Mouse (Mus musculus) midbrain, embryonic 15.5 days (tissue): ENCODE measurements around the gene Bzw2. TPM values are rescaled to one million over a fixed set of nuclear protein-coding genes. Genes with fewer than 3 reads are reported as not detected.

ENCODE experiments used
- ATAC-seq: fragments of 200-750 bp; cut with Nextera tagmentation; replicated peaks from 2 replicates; pipeline ENCODE4 v1.8.0; 2017; ENCODE audit warnings: moderate TSS enrichment
- H3K27ac ChIP-seq: fragments of 300-500 bp; sonication (generic); 2 replicates; pipeline ENCODE4 v1.5.1; 2015; ENCODE audit warnings: mild to moderate bottlenecking, inconsistent platforms
- H3K27me3 ChIP-seq: fragments of 300-500 bp; sonication (generic); replicated peaks from 2 replicates; pipeline ENCODE4 v1.6.1; 2015; ENCODE audit warnings: inconsistent platforms
- H3K36me3 ChIP-seq: fragments of 300-500 bp; sonication (generic); replicated peaks from 2 replicates; pipeline ENCODE4 v1.6.1; 2015; ENCODE audit warnings: inconsistent platforms
- H3K4me1 ChIP-seq: fragments of 300-500 bp; sonication (generic); 2 replicates; pipeline ENCODE4 v1.6.1; 2015; ENCODE audit warnings: inconsistent platforms
- H3K4me2 ChIP-seq: fragments of 300-500 bp; sonication (generic); 2 replicates; pipeline ENCODE4 v1.6.1; 2015; ENCODE audit warnings: inconsistent platforms, mild to moderate bottlenecking, moderate library complexity
- H3K4me3 ChIP-seq: fragments of 300-500 bp; sonication (generic); 2 replicates; pipeline ENCODE4 v1.5.1; 2015; ENCODE audit warnings: mild to moderate bottlenecking, inconsistent platforms
- H3K9ac ChIP-seq: fragments of 300-500 bp; sonication (generic); 2 replicates; pipeline ENCODE4 v1.6.1; 2015; ENCODE audit warnings: mild to moderate bottlenecking, inconsistent platforms
- H3K9me3 ChIP-seq: fragments of 300-500 bp; sonication (generic); 2 replicates; pipeline ENCODE4 v1.6.1; 2016; ENCODE audit warnings: inconsistent platforms
- WGBS: fragments of 180-500 bp; shearing (Covaris S2); methylation state at CpG from one replicate; pipeline ENCODE4 v1.1.7; 2015; ENCODE audit warnings: mixed read lengths; 5-methylcytosine and 5-hydroxymethylcytosine counted together
- polyA plus RNA-seq: library from polyadenylated mRNA; unstranded; fragments of >200 nt; fragmentation: Nextera tagmentation; extraction: Ambion mirVana; gene quantifications from 2 replicates; pipeline ENCODE4 v1.2.1, GENCODE M21; 2015

Bzw2 gene
- polyA plus RNA-seq, 1 experiment from 2014 or later: 395 TPM

DNA sequence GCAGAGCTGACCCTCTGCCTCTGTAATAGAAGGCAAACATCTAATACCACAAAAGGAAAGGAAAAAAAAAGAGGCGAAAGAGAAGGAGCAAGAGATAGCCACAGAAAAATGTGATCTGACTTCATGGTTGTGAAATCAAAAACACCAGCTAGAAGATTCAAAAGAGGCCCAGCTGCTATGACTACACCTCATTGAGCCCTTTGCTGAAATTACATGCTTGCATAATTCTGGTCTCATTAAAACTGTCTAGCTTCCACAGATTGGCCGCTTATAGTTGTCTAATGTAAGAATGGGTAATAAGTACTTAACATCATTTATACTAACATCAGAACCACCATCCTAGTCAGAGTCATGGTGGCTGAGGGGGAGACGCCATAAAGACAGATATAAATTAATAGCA lies 25.2 kb downstream of the Bzw2 start:
- 87% methylated on average over 3 of the region's 3 CpGs for WGBS
- Histone ChIP-seq H3K4me2 (no peak overlapping the region), H3K4me3 (no peak overlapping the region)

GRCm38 (mm10) chr12:36132254-36132653 lies 25.6 kb downstream of the Bzw2 start:
- Histone ChIP-seq H3K9ac (no peak overlapping the region), H3K4me3 (no peak overlapping the region), H3K27ac (no peak overlapping the region), H3K27me3 (no peaks in the 10 kb centered on the region), H3K4me1 (no peaks in the 10 kb centered on the region), H3K36me3 (peaks cover 24% of the 10 kb centered on the region), H3K4me2 (no peak overlapping the region), H3K9me3 (no peaks in the 10 kb centered on the region)
- ATAC-seq: no peak
- WGBS: 91% methylated on average over 2 of the region's 2 CpGs

More for the DNA sequence above, 25.2 kb downstream of the Bzw2 start:
- H3K9ac ChIP-seq: no peak overlapping the region
- no peaks in the 10 kb centered on the region for H3K9me3 ChIP-seq
- H3K27me3 ChIP-seq: no peaks in the 10 kb centered on the region
- no peak for ATAC-seq
- H3K36me3 ChIP-seq: peaks cover 24% of the 10 kb centered on the region
- no peaks in the 10 kb centered on the region for H3K4me1 ChIP-seq
- H3K27ac ChIP-seq: no peak overlapping the region

DNA sequence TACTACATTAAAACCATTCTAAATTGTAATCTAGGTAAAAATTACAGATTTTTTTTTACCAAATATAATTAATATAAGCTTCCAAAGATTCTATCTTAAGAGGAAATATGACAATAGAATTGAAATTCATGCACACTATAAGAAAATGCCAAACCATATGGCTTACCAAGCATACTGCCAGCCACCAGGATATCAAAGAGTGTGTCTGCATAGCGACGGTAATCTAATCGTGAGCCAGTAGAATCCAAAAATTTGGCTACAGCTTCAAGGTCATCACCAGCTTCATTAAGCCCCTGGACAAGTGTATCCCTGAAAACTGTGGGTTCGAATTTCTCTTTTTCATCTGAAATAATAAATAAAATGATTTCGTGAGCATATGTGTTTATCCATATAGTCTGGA lies 28.1 kb downstream of the Bzw2 start:
- Histone ChIP-seq H3K4me3 (no peak overlapping the region), H3K9me3 (no peaks in the 10 kb centered on the region), H3K9ac (no peak overlapping the region), H3K4me1 (no peaks in the 10 kb centered on the region), H3K27me3 (no peaks in the 10 kb centered on the region), H3K36me3 (peaks cover 18% of the 10 kb centered on the region), H3K4me2 (no peak overlapping the region), H3K27ac (no peak overlapping the region)
- WGBS: 95% methylated on average over 5 of the region's 5 CpGs
- ATAC-seq: no peak

DNA sequence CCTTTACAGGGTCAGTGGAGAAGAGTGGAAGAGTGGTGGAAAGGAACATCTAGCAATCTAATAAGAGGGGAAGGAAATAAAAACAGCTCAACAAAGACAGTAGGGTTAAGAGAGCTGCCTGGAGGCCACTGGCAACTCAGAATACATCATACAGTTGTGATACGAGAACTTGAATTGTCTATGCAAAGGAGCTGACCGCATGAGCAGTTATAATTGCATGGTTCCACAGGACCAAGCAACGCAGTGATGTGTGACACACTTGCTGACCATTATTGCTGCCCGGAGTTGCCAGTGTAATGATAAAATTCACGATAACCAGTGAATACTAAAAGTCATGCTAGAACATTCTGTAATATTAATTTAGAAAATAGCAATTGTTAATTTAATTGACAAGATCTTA lies 31.8 kb downstream of the Bzw2 start:
- peaks cover 30% of the 10 kb centered on the region for H3K36me3 ChIP-seq

GRCm38 (mm10) chr12:36119244-36119643 lies 38.6 kb downstream of the Bzw2 start:
- no peaks in the 10 kb centered on the region for H3K27me3 ChIP-seq
- no peaks in the 10 kb centered on the region for H3K4me1 ChIP-seq
- ATAC-seq: no peak
- no peak overlapping the region for H3K4me3 ChIP-seq
- no peaks in the 10 kb centered on the region for H3K9me3 ChIP-seq
- H3K4me2 ChIP-seq: no peak overlapping the region
- WGBS: 97% methylated on average over 3 of the region's 3 CpGs
- H3K36me3 ChIP-seq: peaks cover 41% of the 10 kb centered on the region
- H3K27ac ChIP-seq: no peak overlapping the region
- H3K9ac ChIP-seq: no peak overlapping the region

More for the DNA sequence above, 31.8 kb downstream of the Bzw2 start:
- no peak for ATAC-seq
- Histone ChIP-seq H3K9ac (no peak overlapping the region), H3K9me3 (no peaks in the 10 kb centered on the region), H3K27ac (no peak overlapping the region), H3K4me2 (no peak overlapping the region), H3K4me3 (no peak overlapping the region), H3K27me3 (no peaks in the 10 kb centered on the region), H3K4me1 (no peaks in the 10 kb centered on the region)
- 92% methylated on average over 5 of the region's 5 CpGs for WGBS

- Histone ChIP-seq H3K36me3 (peaks cover 42% of the 10 kb centered on the region), H3K4me1 (no peaks in the 10 kb centered on the region)
Observed at GRCm38 (mm10) chr12:36117161-36117560, 40.7 kb downstream of the Bzw2 start.

DNA sequence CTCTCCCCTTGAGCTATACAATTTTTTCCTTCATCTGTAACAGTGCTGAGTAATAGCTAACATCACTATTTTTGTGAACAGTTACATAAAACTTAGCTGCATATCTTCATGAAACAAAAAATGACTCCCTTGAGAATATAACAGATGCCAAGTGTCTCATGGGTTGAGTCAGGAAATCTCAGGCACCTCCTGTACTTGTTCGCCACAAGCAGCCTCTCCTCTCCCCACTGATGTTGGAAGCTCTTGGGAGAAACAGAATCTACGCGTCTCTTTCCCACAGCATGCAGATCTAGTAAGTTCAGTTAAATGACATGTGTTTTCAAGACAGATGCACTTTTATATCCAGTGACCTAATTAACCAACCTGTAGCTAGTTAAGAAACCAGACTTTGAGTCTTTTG lies 45.8 kb downstream of the Bzw2 start:
- Histone ChIP-seq H3K4me2 (no peak overlapping the region), H3K36me3 (peaks cover 65% of the 10 kb centered on the region), H3K27ac (no peak overlapping the region), H3K9me3 (no peaks in the 10 kb centered on the region), H3K9ac (no peak overlapping the region), H3K27me3 (no peaks in the 10 kb centered on the region), H3K4me1 (no peaks in the 10 kb centered on the region), H3K4me3 (no peak overlapping the region)
- no peak for ATAC-seq
- WGBS: 93% methylated on average over 3 of the region's 3 CpGs

More at GRCm38 (mm10) chr12:36117161-36117560, 40.7 kb downstream of the Bzw2 start:
- no peaks in the 10 kb centered on the region for H3K9me3 ChIP-seq
- WGBS: 95% methylated on average over 6 of the region's 6 CpGs
- H3K4me2 ChIP-seq: no peak overlapping the region
- H3K4me3 ChIP-seq: no peak overlapping the region
- no peak overlapping the region for H3K27ac ChIP-seq
- no peak overlapping the region for H3K9ac ChIP-seq
- ATAC-seq: no peak
- H3K27me3 ChIP-seq: no peaks in the 10 kb centered on the region

DNA sequence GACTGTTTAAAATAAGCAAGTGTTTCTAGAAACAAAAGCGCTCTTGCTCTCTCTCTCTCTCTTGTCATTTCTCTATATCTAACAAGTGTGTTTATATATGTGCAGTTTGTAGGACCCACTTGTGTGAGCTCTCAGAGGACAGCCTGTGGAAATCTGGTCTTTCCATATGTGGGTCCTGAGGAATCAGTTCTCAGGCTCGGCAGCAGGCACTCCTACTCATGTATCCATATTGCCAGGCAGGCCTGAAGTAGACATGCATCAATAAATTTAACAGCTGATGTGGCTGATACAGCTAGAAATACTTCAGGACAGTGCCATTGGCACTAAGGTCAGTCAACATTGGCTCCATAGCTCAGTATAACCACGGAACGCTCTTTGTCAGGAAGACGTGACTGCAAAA lies 46.8 kb downstream of the Bzw2 start:
- Histone ChIP-seq H3K27ac (no peak overlapping the region), H3K4me1 (no peaks in the 10 kb centered on the region), H3K9ac (no peak overlapping the region), H3K36me3 (peaks cover 66% of the 10 kb centered on the region), H3K27me3 (no peaks in the 10 kb centered on the region), H3K9me3 (no peaks in the 10 kb centered on the region), H3K4me3 (no peak overlapping the region), H3K4me2 (no peak overlapping the region)
- no peak for ATAC-seq
- WGBS: 92% methylated on average over 5 of the region's 5 CpGs

DNA sequence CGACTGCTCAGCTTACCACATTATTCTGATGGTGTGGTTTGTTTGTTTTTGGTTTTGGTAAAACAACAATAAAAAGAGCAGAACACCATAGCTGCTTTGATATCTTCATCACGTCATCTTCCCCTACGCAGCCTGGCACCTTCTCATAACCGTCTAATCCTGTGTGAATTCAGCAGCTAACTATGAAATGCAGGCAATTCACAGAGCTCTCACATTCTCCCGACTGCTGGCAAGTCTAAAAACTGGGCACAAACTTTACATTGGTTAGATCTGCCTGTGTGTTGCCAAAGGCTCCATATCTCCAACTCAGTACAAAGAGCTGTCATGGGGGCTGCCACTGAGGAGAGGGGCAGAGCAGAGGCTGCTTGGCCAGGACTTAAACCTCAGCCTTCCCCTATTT lies 47.4 kb downstream of the Bzw2 start:
- no peak overlapping the region for H3K4me2 ChIP-seq
- no peak overlapping the region for H3K27ac ChIP-seq
- H3K4me1 ChIP-seq: no peaks in the 10 kb centered on the region
- 91% methylated on average over 5 of the region's 5 CpGs for WGBS
- H3K9ac ChIP-seq: no peak overlapping the region
- no peak for ATAC-seq
- H3K36me3 ChIP-seq: peaks cover 64% of the 10 kb centered on the region
- no peak overlapping the region for H3K4me3 ChIP-seq
- H3K9me3 ChIP-seq: no peaks in the 10 kb centered on the region
- H3K27me3 ChIP-seq: no peaks in the 10 kb centered on the region

DNA sequence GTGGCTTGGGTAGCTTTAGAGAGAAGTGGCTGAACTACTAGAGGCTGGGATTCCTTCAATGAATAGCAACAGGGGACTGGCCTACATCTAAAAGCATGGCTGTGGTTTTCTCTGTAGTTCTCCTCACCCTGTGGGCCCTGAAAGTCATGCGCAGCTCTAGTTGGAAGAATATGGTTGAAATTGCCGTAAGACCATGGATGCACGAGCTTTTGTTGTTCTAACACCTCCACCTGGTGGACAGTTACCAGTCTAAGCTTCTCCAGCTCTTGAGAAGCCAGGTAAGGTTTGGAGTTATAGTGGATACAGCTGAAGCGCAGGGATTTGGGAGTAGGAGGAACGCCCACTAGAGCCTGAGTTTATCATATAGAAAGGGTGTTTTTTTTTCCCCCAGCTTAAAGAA lies 49.4 kb downstream of the Bzw2 start:
- no peak overlapping the region for H3K27ac ChIP-seq
- no peaks in the 10 kb centered on the region for H3K9me3 ChIP-seq
- H3K27me3 ChIP-seq: no peaks in the 10 kb centered on the region
- 93% methylated on average over 5 of the region's 5 CpGs for WGBS
- no peak overlapping the region for H3K4me3 ChIP-seq
- H3K4me2 ChIP-seq: no peak overlapping the region
- no peaks in the 10 kb centered on the region for H3K4me1 ChIP-seq
- peaks cover 53% of the 10 kb centered on the region for H3K36me3 ChIP-seq
- no peak overlapping the region for H3K9ac ChIP-seq
- ATAC-seq: no peak

- Histone ChIP-seq H3K4me1 (0 out of 2 replicates have a peak, but pooled peaks cover 5% of the 10 kb centered on the region), H3K4me2 (no peak overlapping the region), H3K9ac (no peak overlapping the region), H3K36me3 (peaks cover 26% of the 10 kb centered on the region), H3K9me3 (no peaks in the 10 kb centered on the region), H3K27ac (0 out of 2 replicates have a peak overlapping the region, but pooled peaks have one; percentile 5), H3K4me3 (no peak overlapping the region), H3K27me3 (no peaks in the 10 kb centered on the region)
- WGBS: 87% methylated on average over 4 of the region's 4 CpGs
- peak; percentile 54 for ATAC-seq
Observed at GRCm38 (mm10) chr12:36103592-36103910, 54.3 kb downstream of the Bzw2 start.

- H3K27ac ChIP-seq: no peak overlapping the region
- 78% methylated on average over 8 of the region's 8 CpGs for WGBS
- H3K36me3 ChIP-seq: peaks cover 23% of the 10 kb centered on the region
- H3K4me3 ChIP-seq: no peak overlapping the region
- no peaks in the 10 kb centered on the region for H3K9me3 ChIP-seq
- H3K4me1 ChIP-seq: 0 out of 2 replicates have a peak, but pooled peaks cover 5% of the 10 kb centered on the region
- peak; percentile 89 for ATAC-seq
- H3K27me3 ChIP-seq: no peaks in the 10 kb centered on the region
- no peak overlapping the region for H3K9ac ChIP-seq
- no peak overlapping the region for H3K4me2 ChIP-seq
Observed at GRCm38 (mm10) chr12:36102733-36103591, 54.9 kb downstream of the Bzw2 start.

- no peaks in the 10 kb centered on the region for H3K9me3 ChIP-seq
- peaks cover 13% of the 10 kb centered on the region for H3K36me3 ChIP-seq
- H3K4me2 ChIP-seq: no peak overlapping the region
- H3K27ac ChIP-seq: no peak overlapping the region
- no peaks in the 10 kb centered on the region for H3K27me3 ChIP-seq
- ATAC-seq: no peak
- H3K9ac ChIP-seq: no peak overlapping the region
- H3K4me3 ChIP-seq: no peak overlapping the region
- H3K4me1 ChIP-seq: no peaks in the 10 kb centered on the region
- 56% methylated on average over 7 of the region's 7 CpGs for WGBS
Observed at GRCm38 (mm10) chr12:36095371-36095880, 62.5 kb downstream of the Bzw2 start.
